Mouse (Mus musculus): Measurements from ENCODE around the gene Adcy6.

GRCm38 (mm10) chr15:98645057-98646026 is 35.5 kb upstream of the Adcy6 start:
- TF ChIP-seq TAL1 (IDR thresholded peaks at IDR 0.05; ENCODE audit: low read length) (no peak), GATA1 (IDR thresholded peaks at IDR 0.05; ENCODE audit: low read length) (no peak)
